Mouse (Mus musculus): ENCODE data around the gene Lrtm2. TPM values are rescaled to one million over a fixed set of nuclear protein-coding genes. Genes with fewer than 3 reads are reported as not detected.

Gene Lrtm2
- polyA plus RNA-seq, 2 experiments: 0.09 TPM; not detected in 1

GRCm38 (mm10) chr6:119325978-119326377, 4.6 kb downstream of the Lrtm2 start:
- Histone ChIP-seq H3K9ac (ENCODE audit: low read depth, low read length, severe bottlenecking) (no peak overlapping the region), H3K27me3 (ENCODE audit: control insufficient read depth, insufficient read depth, low read length) (peaks cover 36% of the 10 kb centered on the region), H3K4me1 (ENCODE audit: control insufficient read depth, insufficient read depth, low read length) (no peaks in the 10 kb centered on the region), H3K4me3 (replicated peaks; ENCODE audit: low read length) (no peak overlapping the region), H3K4me2 (replicated peaks; ENCODE audit: low read depth, low read length, severe bottlenecking) (no peak overlapping the region), H3K27ac (replicated peaks; ENCODE audit: low read depth, low read length) (no peak overlapping the region), H3K36me3 (ENCODE audit: control insufficient read depth, insufficient read depth, low read length) (no peaks in the 10 kb centered on the region), H3K9me3 (ENCODE audit: control insufficient read depth, low read length) (no peaks in the 10 kb centered on the region)
- no peak for ATAC-seq (ENCODE audit: low FRiP score, low read depth)
- DNase-seq (ENCODE audit: low spot score): no peak
- 61% methylated on average over 6 of the region's 6 CpGs for WGBS
- TF ChIP-seq POLR2A (IDR thresholded peaks at IDR 0.05; ENCODE audit: borderline replicate concordance, extremely low read depth, insufficient read depth, insufficient read length): no peak

GRCm38 (mm10) chr6:119324776-119325175, 5.8 kb downstream of the Lrtm2 start:
- H3K27ac ChIP-seq (replicated peaks; ENCODE audit: low read depth, low read length): no peak overlapping the region
- H3K4me2 ChIP-seq (replicated peaks; ENCODE audit: low read depth, low read length, severe bottlenecking): no peak overlapping the region
- H3K4me1 ChIP-seq (ENCODE audit: control insufficient read depth, insufficient read depth, low read length): no peaks in the 10 kb centered on the region
- no peaks in the 10 kb centered on the region for H3K36me3 ChIP-seq (ENCODE audit: control insufficient read depth, insufficient read depth, low read length)
- no peak for TF ChIP-seq POLR2A (IDR thresholded peaks at IDR 0.05; ENCODE audit: borderline replicate concordance, extremely low read depth, insufficient read depth, insufficient read length)
- no peak overlapping the region for H3K4me3 ChIP-seq (replicated peaks; ENCODE audit: low read length)
- ATAC-seq (ENCODE audit: low FRiP score, low read depth) (no peak), DNase-seq (ENCODE audit: low spot score) (no peak)
- no peaks in the 10 kb centered on the region for H3K9me3 ChIP-seq (ENCODE audit: control insufficient read depth, low read length)
- 46% methylated on average over 10 of the region's 10 CpGs for WGBS
- H3K27me3 ChIP-seq (ENCODE audit: control insufficient read depth, insufficient read depth, low read length): peaks cover 24% of the 10 kb centered on the region
- no peak overlapping the region for H3K9ac ChIP-seq (ENCODE audit: low read depth, low read length, severe bottlenecking)

GRCm38 (mm10) chr6:119321752-119322151, 8.8 kb downstream of the Lrtm2 start:
- Histone ChIP-seq H3K27me3 (ENCODE audit: control insufficient read depth, insufficient read depth, low read length) (no peaks in the 10 kb centered on the region), H3K36me3 (ENCODE audit: control insufficient read depth, insufficient read depth, low read length) (no peaks in the 10 kb centered on the region), H3K27ac (replicated peaks; ENCODE audit: low read depth, low read length) (no peak overlapping the region), H3K9me3 (ENCODE audit: control insufficient read depth, low read length) (no peaks in the 10 kb centered on the region), H3K4me3 (replicated peaks; ENCODE audit: low read length) (no peak overlapping the region), H3K4me1 (ENCODE audit: control insufficient read depth, insufficient read depth, low read length) (no peaks in the 10 kb centered on the region), H3K9ac (ENCODE audit: low read depth, low read length, severe bottlenecking) (no peak overlapping the region), H3K4me2 (replicated peaks; ENCODE audit: low read depth, low read length, severe bottlenecking) (no peak overlapping the region)
- TF ChIP-seq POLR2A (IDR thresholded peaks at IDR 0.05; ENCODE audit: borderline replicate concordance, extremely low read depth, insufficient read depth, insufficient read length): no peak
- no peak for DNase-seq (ENCODE audit: low spot score)
- ATAC-seq (ENCODE audit: low FRiP score, low read depth): no peak
- 78% methylated on average over 7 of the region's 7 CpGs for WGBS

GRCm38 (mm10) chr6:119320481-119320880, 10.1 kb downstream of the Lrtm2 start:
- DNase-seq (ENCODE audit: low spot score): peak; percentile 86
- Histone ChIP-seq H3K4me3 (replicated peaks; ENCODE audit: low read length) (no peak overlapping the region), H3K36me3 (ENCODE audit: control insufficient read depth, insufficient read depth, low read length) (no peaks in the 10 kb centered on the region), H3K9me3 (ENCODE audit: control insufficient read depth, low read length) (no peaks in the 10 kb centered on the region), H3K9ac (ENCODE audit: low read depth, low read length, severe bottlenecking) (no peak overlapping the region), H3K27me3 (ENCODE audit: control insufficient read depth, insufficient read depth, low read length) (no peaks in the 10 kb centered on the region), H3K27ac (replicated peaks; ENCODE audit: low read depth, low read length) (no peak overlapping the region), H3K4me1 (ENCODE audit: control insufficient read depth, insufficient read depth, low read length) (no peaks in the 10 kb centered on the region), H3K4me2 (replicated peaks; ENCODE audit: low read depth, low read length, severe bottlenecking) (no peak overlapping the region)
- no peak for TF ChIP-seq POLR2A (IDR thresholded peaks at IDR 0.05; ENCODE audit: borderline replicate concordance, extremely low read depth, insufficient read depth, insufficient read length)
- 21% methylated on average over 16 of the region's 16 CpGs for WGBS
- ATAC-seq (ENCODE audit: low FRiP score, low read depth): no peak

GRCm38 (mm10) chr6:119319358-119319757, 11.2 kb downstream of the Lrtm2 start:
- no peaks in the 10 kb centered on the region for H3K36me3 ChIP-seq (ENCODE audit: control insufficient read depth, insufficient read depth, low read length)
- no peak overlapping the region for H3K4me3 ChIP-seq (replicated peaks; ENCODE audit: low read length)
- no peak for DNase-seq (ENCODE audit: low spot score)
- TF ChIP-seq POLR2A (IDR thresholded peaks at IDR 0.05; ENCODE audit: borderline replicate concordance, extremely low read depth, insufficient read depth, insufficient read length): no peak
- ATAC-seq (ENCODE audit: low FRiP score, low read depth): no peak
- H3K9ac ChIP-seq (ENCODE audit: low read depth, low read length, severe bottlenecking): no peak overlapping the region
- no peak overlapping the region for H3K27ac ChIP-seq (replicated peaks; ENCODE audit: low read depth, low read length)
- H3K9me3 ChIP-seq (ENCODE audit: control insufficient read depth, low read length): no peaks in the 10 kb centered on the region
- WGBS: 87% methylated on average over 2 of the region's 2 CpGs
- no peak overlapping the region for H3K4me2 ChIP-seq (replicated peaks; ENCODE audit: low read depth, low read length, severe bottlenecking)
- no peaks in the 10 kb centered on the region for H3K27me3 ChIP-seq (ENCODE audit: control insufficient read depth, insufficient read depth, low read length)
- no peaks in the 10 kb centered on the region for H3K4me1 ChIP-seq (ENCODE audit: control insufficient read depth, insufficient read depth, low read length)

GRCm38 (mm10) chr6:119318732-119319131, 11.8 kb downstream of the Lrtm2 start:
- Histone ChIP-seq H3K27ac (replicated peaks; ENCODE audit: low read depth, low read length) (no peak overlapping the region), H3K4me1 (ENCODE audit: control insufficient read depth, insufficient read depth, low read length) (no peaks in the 10 kb centered on the region), H3K27me3 (ENCODE audit: control insufficient read depth, insufficient read depth, low read length) (no peaks in the 10 kb centered on the region), H3K9me3 (ENCODE audit: control insufficient read depth, low read length) (no peaks in the 10 kb centered on the region), H3K4me3 (replicated peaks; ENCODE audit: low read length) (no peak overlapping the region), H3K4me2 (replicated peaks; ENCODE audit: low read depth, low read length, severe bottlenecking) (no peak overlapping the region), H3K9ac (ENCODE audit: low read depth, low read length, severe bottlenecking) (no peak overlapping the region), H3K36me3 (ENCODE audit: control insufficient read depth, insufficient read depth, low read length) (no peaks in the 10 kb centered on the region)
- 83% methylated on average over 9 of the region's 9 CpGs for whole genome bisulfite sequencing
- TF ChIP-seq POLR2A (IDR thresholded peaks at IDR 0.05; ENCODE audit: borderline replicate concordance, extremely low read depth, insufficient read depth, insufficient read length): no peak
- no peak for DNase-seq (ENCODE audit: low spot score)
- ATAC-seq (ENCODE audit: low FRiP score, low read depth): no peak

All from limb, embryonic 14.5 days (tissue).